Mouse (Mus musculus) thymus, postnatal 10 days (tissue): ENCODE data around the gene Amigo2.
A peak's percentile ranks its signal among the peaks of the same experiment; 100 is the strongest.
"Not testable (repeated sequence)": the region's sequence is repeated elsewhere in the genome, so short reads cannot be mapped to it uniquely, and the experiment has no call there.

Experiments used
- DNase-seq, 2 experiments: peaks; one replicate each; pipeline ENCODE4 v3.0.0; 2021; ENCODE audit warnings: low spot score in 2 of 2

The Amigo2 gene

GRCm38 (mm10) chr15:97216843-97217242 is 30.2 kb downstream of the Amigo2 start:
- DNase-seq = no peak

GRCm38 (mm10) chr15:97212501-97213477 is 34.3 kb downstream of the Amigo2 start:
- DNase-seq = no peak

GRCm38 (mm10) chr15:97209754-97210153 is 37.3 kb downstream of the Amigo2 start:
- not testable (repeated sequence) for DNase-seq

GRCm38 (mm10) chr15:97206506-97206905 is 40.6 kb downstream of the Amigo2 start:
- no peak for DNase-seq

GRCm38 (mm10) chr15:97205776-97206175 is 41.3 kb downstream of the Amigo2 start:
- DNase-seq = no peak

- DNase-seq = no peak
These were observed 42.2 kb downstream of the Amigo2 start for GRCm38 (mm10) chr15:97204889-97205288.

- no peak for DNase-seq
These were observed 50.4 kb downstream of the Amigo2 start for GRCm38 (mm10) chr15:97196644-97197043.

GRCm38 (mm10) chr15:97195628-97196027 is 51.5 kb downstream of the Amigo2 start:
- DNase-seq = peak in 1 of 2 experiments; percentile 47
